Mouse (Mus musculus) olfactory bulb, adult 2 months (tissue): Measurements from ENCODE around the gene Fopnl.

Experiments used
- CTCF ChIP-seq: fragments of 200-500 bp; IDR thresholded peaks from 2 replicates; pipeline ENCODE4 v1.5.1; 2012; ENCODE audit warnings: low read depth, mild to moderate bottlenecking, low read length, moderate library complexity; ENCODE audit not compliant: insufficient read depth
- POLR2A ChIP-seq: fragments of 200-500 bp; IDR thresholded peaks from 2 replicates; pipeline ENCODE4 v1.6.1; 2012; ENCODE audit warnings: mild to moderate bottlenecking, low read depth, low read length, moderate library complexity; ENCODE audit not compliant: insufficient read depth

GRCm38 (mm10) chr16:14298461-14298860, 18.7 kb downstream of the Fopnl start:
- TF ChIP-seq CTCF (no peak), POLR2A (no peak)
